Mouse (Mus musculus) frontal cortex, adult 2 months (tissue): ENCODE data around the gene Srsf7. TPM values are rescaled to one million over a fixed set of nuclear protein-coding genes. Genes with fewer than 3 reads are reported as not detected.
"Not testable (repeated sequence)": the region's sequence is repeated elsewhere in the genome, so short reads cannot be mapped to it uniquely, and the experiment has no call there.

ENCODE experiments used
- DNase-seq, 2 experiments: peaks; one replicate each; pipeline ENCODE4 v3.0.0; 2022; ENCODE audit warnings: low spot score in 1 of 2; ENCODE audit errors: extremely low spot score in 1 of 2
- polyA plus RNA-seq: library from polyadenylated mRNA; depleted of rRNA; stranded (reverse); fragments of >200 nt; gene quantifications from 2 replicates; pipeline ENCODE4 v1.2.3, GENCODE M21; 2012

Srsf7 gene
- polyA plus RNA-seq, 1 experiment, result 185 TPM

DNA sequence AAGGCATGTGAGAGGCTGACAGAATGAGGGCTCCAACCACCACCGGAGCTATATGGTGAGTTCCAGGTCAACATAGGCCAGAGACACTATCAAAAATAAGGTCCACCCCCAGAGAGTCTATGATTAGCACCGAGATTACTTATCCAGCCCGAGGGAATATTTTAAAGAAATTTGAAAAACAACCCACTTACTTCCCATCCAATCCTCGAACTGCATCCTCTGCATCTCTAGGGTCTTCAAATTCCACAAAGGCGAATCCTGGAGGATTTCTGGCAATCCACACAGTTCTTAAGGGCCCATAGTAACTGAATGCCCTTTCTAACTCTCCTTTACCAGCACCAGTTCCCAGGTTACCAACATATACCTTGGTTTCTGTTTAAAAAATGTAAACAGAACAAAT is 1.4 kb downstream of the Srsf7 start:
- no peak for DNase-seq

DNA sequence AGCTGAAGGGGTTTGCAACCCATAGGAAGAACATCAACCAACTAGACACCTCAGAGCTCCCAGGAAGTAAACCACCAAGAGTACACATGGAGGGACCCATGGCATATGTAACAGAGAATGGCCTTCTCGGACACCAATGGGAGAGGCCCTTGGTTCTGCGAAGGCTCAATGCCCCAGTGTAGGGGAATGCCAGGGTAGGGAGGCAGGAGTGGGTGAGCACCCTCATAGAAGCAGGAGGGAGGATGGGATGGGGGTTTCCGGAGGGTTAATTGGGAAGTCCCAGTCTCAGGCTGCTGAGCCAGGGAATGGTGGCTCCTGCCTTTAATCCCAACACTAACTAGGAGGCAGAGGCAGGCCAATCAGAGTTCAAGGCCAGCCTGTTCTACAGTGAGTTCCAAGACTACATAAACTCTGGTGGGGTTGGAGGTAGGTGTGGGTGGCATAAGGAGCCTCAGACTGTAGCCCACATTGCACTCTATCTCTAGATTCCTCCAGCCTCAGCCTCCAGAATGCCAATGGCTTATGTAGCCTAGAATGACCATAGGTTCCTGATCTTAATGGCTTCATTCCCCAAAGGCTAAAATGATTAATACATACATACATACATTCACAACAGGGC is 7.8 kb downstream of the Srsf7 start:
- no peak for DNase-seq

DNA sequence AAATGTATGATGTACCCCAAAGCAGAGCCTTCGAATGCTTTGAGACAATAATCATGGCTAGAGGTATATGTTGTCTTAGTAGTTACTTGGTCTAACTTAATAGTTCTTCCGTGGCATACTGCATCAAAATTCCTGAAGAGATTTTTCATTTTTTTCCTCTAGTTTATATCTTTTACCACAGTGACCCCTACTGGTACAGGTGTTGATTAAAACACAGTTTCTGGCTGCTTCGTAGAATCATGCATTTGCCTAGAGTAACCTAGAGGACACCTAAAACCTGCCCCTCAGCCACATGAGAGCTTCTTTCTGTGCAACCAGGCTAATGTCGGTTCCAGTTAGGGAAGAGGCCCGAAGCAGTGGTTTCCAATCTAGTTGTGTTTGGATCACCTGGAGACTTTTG is 14.0 kb downstream of the Srsf7 start:
- DNase-seq, result peak in 1 of 2 experiments; percentile 73

DNA sequence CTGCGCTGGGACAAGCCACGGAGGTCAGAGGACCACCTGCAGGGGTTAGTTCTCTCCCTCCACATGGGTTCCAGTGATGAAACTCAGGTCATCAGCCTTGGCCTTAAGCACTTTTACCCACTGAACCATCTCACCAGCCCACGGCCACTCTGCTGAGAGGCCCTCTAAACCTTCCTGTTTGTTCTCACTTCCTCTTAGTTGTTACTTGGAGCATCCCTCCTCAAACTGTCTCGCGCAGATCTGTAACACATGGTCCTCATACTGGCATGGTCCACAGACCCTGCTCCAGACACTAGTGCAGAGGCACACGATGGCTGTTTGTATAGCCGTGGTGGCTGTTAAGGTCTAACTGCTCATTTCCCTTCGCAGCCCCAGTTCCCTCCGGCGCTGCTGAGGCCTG is 23.5 kb downstream of the Srsf7 start:
- DNase-seq, result no peak

DNA sequence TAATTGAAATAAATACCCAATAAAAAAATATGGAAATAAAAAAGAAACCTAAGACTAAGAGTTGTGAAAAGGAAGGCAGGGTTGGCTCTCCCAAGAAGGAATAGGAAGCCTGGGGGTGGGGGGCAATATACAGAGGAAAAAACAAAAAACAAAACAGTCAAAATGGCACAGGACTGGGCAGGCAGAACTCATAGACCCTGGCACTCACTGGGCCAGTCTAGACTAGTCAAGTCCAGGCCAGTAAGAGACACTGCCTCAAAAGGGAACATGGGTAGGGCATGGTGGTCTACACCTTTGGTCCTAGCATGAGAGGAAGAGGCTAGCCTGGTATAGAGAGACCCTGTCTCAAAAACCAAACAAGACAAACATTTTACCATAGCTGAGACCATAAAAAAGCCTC is 26.6 kb downstream of the Srsf7 start:
- no peak for DNase-seq

DNA sequence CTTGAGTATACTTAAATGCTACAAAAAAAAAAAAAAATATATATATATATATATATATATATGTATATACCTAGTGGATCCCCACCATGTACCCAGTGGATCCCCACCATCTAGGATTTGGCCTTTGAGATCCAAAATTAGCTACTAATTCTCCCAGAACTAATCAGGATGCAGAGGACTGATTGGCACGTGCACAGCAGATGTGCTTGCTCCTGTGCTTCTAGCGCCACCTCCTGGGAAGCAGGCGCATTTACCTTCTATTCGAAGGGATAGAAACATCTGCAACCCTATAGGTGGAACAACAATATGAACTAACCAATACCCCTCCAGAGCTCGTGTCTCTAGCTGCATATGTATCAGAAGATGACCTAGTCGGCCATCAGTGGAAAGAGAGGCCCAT is 27.1 kb downstream of the Srsf7 start:
- peak; percentile 51 to 86 for DNase-seq

DNA sequence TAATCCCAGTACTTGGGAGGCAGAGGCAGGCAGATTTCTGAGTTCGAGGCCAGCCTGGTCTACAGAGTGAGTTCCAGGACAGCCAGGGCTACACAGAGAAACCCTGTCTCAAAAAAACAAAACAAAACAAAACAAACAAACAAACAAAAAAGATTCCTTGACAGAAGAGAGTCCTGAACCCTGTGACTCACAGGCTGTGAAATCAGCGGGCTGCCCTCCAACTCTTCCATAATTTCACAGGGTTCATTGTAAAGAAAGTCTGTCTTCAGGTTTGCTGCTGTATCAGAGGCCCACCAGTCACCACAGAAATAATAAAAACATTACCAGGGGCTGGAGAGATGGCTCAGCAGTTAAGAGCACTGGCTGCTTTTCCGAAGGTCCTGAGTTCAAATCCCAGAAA is 28.3 kb downstream of the Srsf7 start:
- DNase-seq, result not testable (repeated sequence)

DNA sequence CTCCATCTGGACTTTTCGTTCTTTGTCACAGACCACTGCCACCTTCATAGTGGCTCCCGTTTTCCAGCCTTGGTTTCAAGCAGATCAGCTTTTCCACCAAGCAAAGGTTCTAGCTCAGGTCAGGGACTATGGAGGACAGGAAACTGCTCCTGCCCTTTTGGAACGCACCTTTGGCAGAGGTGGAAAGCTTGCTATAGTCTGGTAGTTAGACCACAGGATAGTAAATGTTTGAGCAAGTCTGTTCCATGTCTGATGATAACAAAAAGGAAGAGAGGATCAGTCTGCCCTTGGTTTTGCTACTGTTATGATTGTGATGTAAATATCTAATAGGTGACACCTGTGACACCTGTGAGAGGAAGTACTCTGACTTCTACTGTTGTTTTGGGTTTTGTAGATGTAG is 31.1 kb downstream of the Srsf7 start:
- DNase-seq, result no peak

DNA sequence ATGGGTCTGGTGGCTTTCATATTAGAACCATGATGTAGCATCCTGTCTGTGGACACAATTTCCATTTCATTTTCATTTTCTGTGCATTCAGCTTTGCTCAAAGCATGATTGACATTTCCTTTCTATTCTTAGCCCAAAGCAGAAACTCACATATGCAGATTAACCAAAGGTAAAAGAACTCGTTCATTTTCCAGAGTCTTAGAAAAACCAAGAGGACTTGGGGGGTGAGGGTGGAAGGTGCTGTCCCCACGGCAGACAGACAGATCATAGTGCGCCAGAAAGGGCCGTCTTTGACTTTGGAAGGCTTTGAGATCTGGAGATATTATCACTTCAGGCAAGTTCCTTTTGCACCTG is 31.7 kb downstream of the Srsf7 start:
- no peak for DNase-seq

DNA sequence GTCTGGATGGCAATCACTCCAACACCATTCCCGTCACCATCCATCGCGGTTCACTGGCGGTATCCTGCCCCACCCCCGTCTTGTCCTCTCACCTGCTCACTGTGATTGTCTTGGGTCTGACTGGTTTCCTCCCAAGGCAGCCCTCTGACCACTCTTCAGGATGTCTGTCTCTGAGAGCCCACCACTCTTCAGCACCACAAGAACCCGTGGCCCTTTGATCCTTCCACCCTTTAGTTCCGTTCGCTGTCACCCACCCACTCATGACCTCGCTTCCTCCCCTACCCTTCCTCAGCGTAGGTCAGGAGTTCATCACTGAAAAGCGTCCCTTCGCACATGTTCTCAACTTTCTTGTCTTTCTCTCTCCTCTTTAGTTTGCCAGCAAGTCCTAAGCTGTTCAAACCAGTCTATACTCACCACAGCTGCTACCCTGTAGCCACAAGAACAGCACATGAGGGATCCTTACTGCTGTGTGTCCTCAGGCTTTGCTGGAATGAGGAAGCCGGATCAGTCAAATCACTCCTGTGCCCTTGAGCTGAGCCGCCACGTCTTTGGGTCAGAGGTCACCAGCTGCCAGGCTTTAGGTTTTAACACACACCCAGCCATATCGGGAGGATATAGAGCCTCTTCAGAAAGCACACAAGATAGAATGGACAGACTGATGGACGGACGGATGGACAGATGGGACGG is 32.3 kb downstream of the Srsf7 start:
- no peak for DNase-seq

DNA sequence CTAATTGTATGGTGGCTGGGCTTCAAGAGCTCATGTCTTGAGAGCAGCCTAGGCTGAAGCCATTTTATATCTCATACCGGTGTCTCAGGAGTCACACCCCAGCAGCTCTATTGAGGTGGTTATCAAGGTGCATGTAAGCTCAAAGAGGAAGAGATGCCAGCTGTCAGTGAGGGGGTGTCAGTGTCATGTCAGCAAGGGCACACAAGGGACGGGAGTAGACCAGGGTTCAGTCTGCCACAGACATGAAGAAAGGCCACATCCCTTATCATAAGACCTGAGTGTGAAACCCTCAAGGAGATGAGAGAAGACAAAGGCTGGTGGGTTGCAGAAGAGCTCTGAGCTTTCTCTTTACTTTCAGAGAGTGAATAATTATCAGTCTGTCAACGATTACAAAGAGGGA is 33.0 kb downstream of the Srsf7 start:
- no peak for DNase-seq

DNA sequence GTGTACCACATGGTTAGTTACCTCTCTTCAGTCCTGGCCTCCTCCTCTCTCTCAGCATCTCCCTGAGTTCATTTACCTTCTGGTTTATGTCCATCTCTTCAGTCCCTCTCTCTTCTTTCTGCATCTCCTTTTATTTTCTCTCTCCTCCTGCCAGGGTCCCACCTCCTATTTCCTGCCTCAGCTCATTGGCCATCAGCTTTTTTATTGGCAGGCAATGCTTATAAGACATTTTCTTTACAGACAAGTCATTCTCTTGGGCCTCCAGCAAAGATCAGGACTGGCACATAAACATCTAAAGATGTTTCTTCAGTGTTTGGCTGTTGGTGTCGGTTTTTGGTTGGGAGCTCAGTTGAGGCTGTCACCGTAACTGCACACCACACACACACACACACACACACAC is 33.4 kb downstream of the Srsf7 start:
- no peak for DNase-seq

DNA sequence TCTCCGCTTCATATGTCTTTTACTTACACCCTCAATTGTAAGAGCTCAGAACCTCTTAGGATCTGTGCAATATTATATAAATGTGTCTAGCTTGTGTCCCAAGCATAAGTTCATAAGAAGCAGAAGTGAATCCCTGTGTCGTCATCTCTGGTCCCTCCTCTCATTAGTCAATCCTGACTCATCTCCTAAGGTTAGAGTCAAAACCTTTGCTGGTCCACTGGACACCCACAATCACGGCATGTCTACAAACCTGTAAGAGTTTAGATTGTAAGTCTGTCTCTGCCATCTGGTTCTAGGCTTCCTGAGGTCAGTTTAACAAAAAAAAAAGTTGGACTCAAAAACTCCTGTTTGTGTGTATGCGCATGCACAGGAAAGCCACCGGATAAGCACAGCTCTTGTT is 34.3 kb downstream of the Srsf7 start:
- DNase-seq, result no peak

DNA sequence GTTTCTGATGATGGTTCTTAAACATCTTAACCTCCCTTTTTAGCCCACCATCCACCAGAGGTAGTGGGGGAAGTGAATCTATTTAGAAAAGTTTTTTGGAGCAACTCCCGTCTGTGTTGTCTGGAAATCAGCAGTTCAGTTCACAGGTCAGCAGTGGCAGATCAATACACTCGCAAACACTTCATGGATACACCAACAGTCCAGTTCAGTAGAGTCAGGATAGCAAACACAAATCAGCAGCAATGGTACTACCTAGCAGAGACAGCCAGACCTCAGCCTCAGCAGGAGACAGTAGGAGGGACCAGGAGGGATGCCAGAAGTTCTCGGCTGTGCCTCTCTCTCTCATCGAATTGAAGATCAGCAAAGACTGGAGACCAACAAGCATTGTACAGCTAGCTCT is 35.2 kb downstream of the Srsf7 start:
- no peak for DNase-seq

DNA sequence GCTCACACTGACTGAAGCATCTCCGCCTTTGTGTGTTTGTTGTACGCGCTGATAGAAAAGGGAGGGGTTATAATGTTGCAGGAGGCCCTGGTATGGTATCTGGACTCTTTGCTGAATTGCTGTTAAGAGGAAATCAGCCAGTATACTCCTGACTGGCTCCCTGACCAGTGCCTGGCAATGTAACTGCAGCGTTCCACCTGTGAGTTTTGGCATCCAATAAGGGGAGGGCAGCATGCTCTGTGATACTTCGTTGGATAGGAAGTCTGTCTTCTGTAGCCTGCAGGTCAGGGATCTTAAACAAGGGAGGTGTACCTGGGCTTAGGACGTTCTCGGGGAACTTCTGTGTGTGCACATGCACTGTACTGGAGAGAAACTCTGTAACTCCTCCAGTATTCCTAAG is 36.2 kb downstream of the Srsf7 start:
- DNase-seq, result no peak

DNA sequence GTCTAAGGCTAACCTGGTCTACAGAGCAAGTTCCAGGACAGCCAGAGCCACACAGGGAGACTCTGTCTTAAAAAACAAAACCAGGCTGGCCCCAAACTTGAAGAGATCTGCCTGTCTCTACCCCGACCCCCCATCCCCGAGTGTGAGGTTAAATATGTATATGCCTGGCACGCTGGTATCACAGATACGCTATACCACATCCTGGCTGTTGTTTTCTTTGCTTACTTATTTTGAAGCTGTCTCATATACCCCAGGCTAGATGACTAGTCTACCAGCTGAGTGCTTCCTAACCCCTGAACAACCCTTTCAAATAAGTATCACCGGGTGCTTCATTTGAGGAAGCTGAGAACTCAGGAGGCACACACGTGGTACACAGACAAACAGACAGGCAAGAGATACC is 37.3 kb downstream of the Srsf7 start:
- DNase-seq, result no peak

DNA sequence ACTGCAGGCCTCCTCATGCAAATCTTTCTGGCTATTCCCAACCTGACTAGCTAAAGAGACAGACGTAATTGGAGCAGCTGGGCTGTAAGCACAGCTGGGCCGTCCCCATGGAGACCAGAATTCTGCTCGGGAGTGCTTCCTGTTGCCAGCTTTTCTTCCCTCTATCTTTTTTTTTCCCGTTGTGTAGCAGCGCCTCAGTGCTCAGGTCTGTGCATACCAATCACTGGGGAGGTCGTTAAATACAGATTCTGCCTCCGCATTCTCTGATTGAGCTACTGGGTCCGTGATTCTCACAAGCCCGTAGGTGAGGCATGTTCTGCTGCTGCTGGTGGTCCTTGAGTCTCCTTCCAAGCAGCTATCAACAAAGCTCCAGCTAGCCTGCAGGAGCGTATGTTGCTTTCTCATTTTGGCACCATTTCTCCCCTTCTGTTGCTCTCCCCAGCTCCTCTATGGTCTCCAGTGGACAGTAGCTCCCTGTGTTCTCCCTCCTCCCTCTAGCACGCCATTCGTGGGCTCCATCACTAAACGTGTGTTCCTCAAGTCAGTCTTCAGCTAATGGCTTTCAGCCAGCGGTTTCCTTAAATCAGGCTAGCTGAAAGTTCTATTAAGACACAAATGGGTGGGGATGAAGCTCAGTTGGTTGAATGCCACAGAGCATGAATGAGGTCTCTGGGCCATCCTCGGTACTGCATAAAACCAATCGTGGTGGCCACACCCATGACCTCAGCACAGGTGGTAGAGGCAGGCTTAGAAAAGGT is 38.5 kb downstream of the Srsf7 start:
- DNase-seq, result peak; percentile 76

DNA sequence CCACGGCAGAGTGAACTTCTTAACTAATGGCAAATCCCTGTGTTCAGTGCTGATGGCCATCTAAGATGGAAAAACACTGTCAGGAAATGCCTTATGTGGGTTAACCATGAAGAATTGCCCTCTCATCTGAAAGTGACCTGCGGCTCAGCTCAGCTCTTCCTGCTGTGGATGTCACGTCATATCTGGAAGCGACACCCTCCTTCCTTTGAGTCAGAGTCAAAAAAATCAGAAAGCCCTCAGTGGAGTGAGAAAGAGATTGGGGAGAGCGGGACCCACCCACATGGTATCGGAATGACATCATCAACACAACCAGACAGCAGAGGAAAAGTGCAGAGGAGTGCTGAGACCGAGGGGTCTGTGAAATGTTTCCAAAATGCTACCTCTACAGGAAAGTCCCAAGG is 39.3 kb downstream of the Srsf7 start:
- peak in 1 of 2 experiments; percentile 70 for DNase-seq

DNA sequence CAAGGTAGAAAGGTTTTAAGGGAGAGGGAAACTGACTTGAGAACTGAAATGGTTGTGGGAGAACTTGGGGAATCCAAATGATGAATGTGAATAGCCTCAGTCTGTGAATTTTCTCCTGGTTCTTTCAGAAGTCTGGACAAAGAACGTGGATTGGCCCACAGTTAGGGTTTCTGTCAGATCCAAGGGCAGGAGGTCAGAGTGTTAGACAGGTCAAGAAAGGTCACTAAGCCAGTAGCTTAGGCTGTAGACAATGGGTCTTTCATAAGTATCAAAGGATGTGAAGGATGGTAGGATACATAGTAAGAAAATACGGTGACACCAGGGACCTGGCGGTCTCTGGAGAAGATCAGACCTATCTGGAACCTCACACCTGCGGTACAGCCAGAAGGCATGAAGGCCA is 39.7 kb downstream of the Srsf7 start:
- DNase-seq, result no peak

DNA sequence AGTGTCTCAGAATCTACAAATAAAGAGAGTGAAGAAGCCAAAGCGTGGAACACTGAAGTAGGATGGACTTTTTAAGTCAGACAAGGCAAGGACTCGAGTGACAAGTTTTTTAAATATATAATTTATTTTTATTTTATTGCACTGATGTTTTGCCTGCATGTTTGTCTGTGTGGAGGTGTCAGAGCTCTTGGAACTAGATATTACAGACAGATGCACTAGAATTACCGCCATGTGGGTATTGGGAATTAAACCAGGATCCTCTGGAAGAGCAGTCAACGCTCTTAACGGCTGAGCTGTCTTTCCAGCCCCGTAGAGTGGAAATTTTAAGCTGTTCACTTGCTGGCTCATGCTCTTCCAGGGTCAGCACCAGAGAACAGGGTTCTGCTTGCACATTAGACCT is 40.8 kb downstream of the Srsf7 start:
- peak in 1 of 2 experiments; percentile 59 for DNase-seq

DNA sequence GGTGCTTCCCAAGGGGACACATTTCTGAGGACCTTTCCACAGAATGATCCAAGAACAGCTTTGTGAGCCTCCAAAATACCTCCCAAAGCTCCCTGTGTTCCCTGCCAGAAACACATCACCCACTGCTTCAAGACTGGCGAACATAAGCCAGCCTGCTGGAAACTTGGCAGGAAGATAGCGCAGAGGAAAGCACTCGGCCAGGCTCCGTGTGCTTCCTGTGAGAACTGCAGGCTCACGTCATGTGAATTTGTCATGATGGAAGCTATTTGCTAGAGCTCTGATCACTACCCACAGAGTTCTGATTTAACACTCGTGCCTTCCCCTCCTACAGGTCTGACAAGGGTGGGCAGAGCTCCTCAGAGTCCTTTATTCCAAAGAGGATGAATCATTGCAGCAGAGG is 41.4 kb downstream of the Srsf7 start:
- DNase-seq, result peak; percentile 79 to 85

DNA sequence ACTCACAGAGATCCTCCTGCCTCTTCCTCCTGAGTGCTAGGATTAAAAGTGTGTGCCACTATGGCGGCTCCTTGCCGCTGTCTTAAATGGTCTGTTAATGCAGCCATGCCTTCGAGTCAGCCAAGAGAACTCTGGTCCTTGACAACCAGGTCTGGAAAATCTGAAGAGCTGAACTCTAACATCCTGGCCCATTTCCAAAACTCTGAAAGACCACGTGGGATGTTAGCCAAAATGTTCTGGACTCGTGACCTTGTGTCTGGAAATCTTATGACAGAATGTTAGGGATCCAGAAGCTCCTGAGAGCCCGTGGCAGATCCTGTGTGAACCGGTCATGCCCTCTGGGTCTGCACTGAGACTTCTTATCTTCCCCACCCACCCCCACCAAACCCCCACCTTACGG is 43.1 kb downstream of the Srsf7 start:
- no peak for DNase-seq
